Mouse (Mus musculus): Measurements from ENCODE around the gene Msh5. TPM values are rescaled to one million over a fixed set of nuclear protein-coding genes. Genes with fewer than 3 reads are reported as not detected.

Msh5 gene
- polyA plus RNA-seq, 1 experiment from 2014 or later: 4.6 TPM

GRCm38 (mm10) chr17:35022541-35023060 lies 23.9 kb downstream of the Msh5 start:
- ATAC-seq (replicated peaks; ENCODE audit: insufficient number of reproducible peaks, low FRiP score, low TSS enrichment): no peak
- H3K4me2 ChIP-seq: no peak overlapping the region
- no peak overlapping the region for H3K9ac ChIP-seq (ENCODE audit: low read depth, low read length)
- no peak overlapping the region for H3K4me3 ChIP-seq (ENCODE audit: low read depth, low read length)
- H3K27ac ChIP-seq (ENCODE audit: low read depth, low read length): peak overlapping the region; percentile 63
- H3K4me1 ChIP-seq (ENCODE audit: control insufficient read depth, insufficient read depth, low read length): peaks cover 29% of the 10 kb centered on the region
- H3K27me3 ChIP-seq (ENCODE audit: control insufficient read depth, insufficient read depth, low read length): no peaks in the 10 kb centered on the region
- no peaks in the 10 kb centered on the region for H3K9me3 ChIP-seq (replicated peaks; ENCODE audit: control insufficient read depth, low read length)
- H3K36me3 ChIP-seq (ENCODE audit: control insufficient read depth, insufficient read depth, low read length): no peaks in the 10 kb centered on the region
- whole genome bisulfite sequencing (ENCODE audit: insufficient replicate concordance): 81% methylated on average over 8 of the region's 8 CpGs

GRCm38 (mm10) chr17:35021842-35022477 lies 24.6 kb downstream of the Msh5 start:
- Histone ChIP-seq H3K4me3 (ENCODE audit: low read depth, low read length) (no peak overlapping the region), H3K27me3 (ENCODE audit: control insufficient read depth, insufficient read depth, low read length) (no peaks in the 10 kb centered on the region), H3K9me3 (replicated peaks; ENCODE audit: control insufficient read depth, low read length) (no peaks in the 10 kb centered on the region), H3K4me1 (ENCODE audit: control insufficient read depth, insufficient read depth, low read length) (peaks cover 22% of the 10 kb centered on the region), H3K4me2 (peak overlapping the region; percentile 53), H3K9ac (ENCODE audit: low read depth, low read length) (no peak overlapping the region), H3K27ac (ENCODE audit: low read depth, low read length) (peak overlapping the region; percentile 77), H3K36me3 (ENCODE audit: control insufficient read depth, insufficient read depth, low read length) (no peaks in the 10 kb centered on the region)
- ATAC-seq (replicated peaks; ENCODE audit: insufficient number of reproducible peaks, low FRiP score, low TSS enrichment): peak; percentile 79
- 12% methylated on average over 6 of the region's 6 CpGs for WGBS (ENCODE audit: insufficient replicate concordance)

- H3K27me3 ChIP-seq (ENCODE audit: control insufficient read depth, insufficient read depth, low read length): no peaks in the 10 kb centered on the region
- H3K4me2 ChIP-seq: peak overlapping the region; percentile 53
- H3K36me3 ChIP-seq (ENCODE audit: control insufficient read depth, insufficient read depth, low read length): peaks cover under 1% of the 10 kb centered on the region; the same call in 1 of the 2 replicates
- 6% methylated on average over 17 of the region's 17 CpGs for WGBS (ENCODE audit: insufficient replicate concordance)
- no peak overlapping the region for H3K4me3 ChIP-seq (ENCODE audit: low read depth, low read length)
- peak overlapping the region; percentile 77 for H3K27ac ChIP-seq (ENCODE audit: low read depth, low read length)
- peak; percentile 39; the same call in 1 of the 2 replicates for ATAC-seq (replicated peaks; ENCODE audit: insufficient number of reproducible peaks, low FRiP score, low TSS enrichment)
- H3K9me3 ChIP-seq (replicated peaks; ENCODE audit: control insufficient read depth, low read length): no peaks in the 10 kb centered on the region
- H3K4me1 ChIP-seq (ENCODE audit: control insufficient read depth, insufficient read depth, low read length): peaks cover 26% of the 10 kb centered on the region
- H3K9ac ChIP-seq (ENCODE audit: low read depth, low read length): no peak overlapping the region
These were observed 25.3 kb downstream of the Msh5 start for GRCm38 (mm10) chr17:35021163-35021808.

GRCm38 (mm10) chr17:35020551-35020950 lies 26.0 kb downstream of the Msh5 start:
- no peak overlapping the region for H3K27ac ChIP-seq (ENCODE audit: low read depth, low read length)
- H3K4me3 ChIP-seq (ENCODE audit: low read depth, low read length): no peak overlapping the region
- WGBS (ENCODE audit: insufficient replicate concordance): 82% methylated on average over 8 of the region's 8 CpGs
- H3K4me1 ChIP-seq (ENCODE audit: control insufficient read depth, insufficient read depth, low read length): peaks cover 30% of the 10 kb centered on the region
- ATAC-seq (replicated peaks; ENCODE audit: insufficient number of reproducible peaks, low FRiP score, low TSS enrichment): no peak
- peaks cover 5% of the 10 kb centered on the region for H3K36me3 ChIP-seq (ENCODE audit: control insufficient read depth, insufficient read depth, low read length)
- no peak overlapping the region for H3K4me2 ChIP-seq
- no peaks in the 10 kb centered on the region for H3K27me3 ChIP-seq (ENCODE audit: control insufficient read depth, insufficient read depth, low read length)
- H3K9me3 ChIP-seq (replicated peaks; ENCODE audit: control insufficient read depth, low read length): no peaks in the 10 kb centered on the region
- no peak overlapping the region for H3K9ac ChIP-seq (ENCODE audit: low read depth, low read length)

GRCm38 (mm10) chr17:35019894-35020293 lies 26.7 kb downstream of the Msh5 start:
- Histone ChIP-seq H3K27me3 (ENCODE audit: control insufficient read depth, insufficient read depth, low read length) (no peaks in the 10 kb centered on the region), H3K4me3 (ENCODE audit: low read depth, low read length) (no peak overlapping the region), H3K4me1 (ENCODE audit: control insufficient read depth, insufficient read depth, low read length) (peaks cover 28% of the 10 kb centered on the region), H3K27ac (ENCODE audit: low read depth, low read length) (no peak overlapping the region), H3K4me2 (no peak overlapping the region), H3K9me3 (replicated peaks; ENCODE audit: control insufficient read depth, low read length) (no peaks in the 10 kb centered on the region), H3K9ac (ENCODE audit: low read depth, low read length) (no peak overlapping the region), H3K36me3 (ENCODE audit: control insufficient read depth, insufficient read depth, low read length) (peaks cover 11% of the 10 kb centered on the region)
- ATAC-seq (replicated peaks; ENCODE audit: insufficient number of reproducible peaks, low FRiP score, low TSS enrichment): no peak
- 79% methylated on average over 11 of the region's 11 CpGs for WGBS (ENCODE audit: insufficient replicate concordance)

GRCm38 (mm10) chr17:35018171-35018570 lies 28.4 kb downstream of the Msh5 start:
- Histone ChIP-seq H3K27me3 (ENCODE audit: control insufficient read depth, insufficient read depth, low read length) (no peaks in the 10 kb centered on the region), H3K4me1 (ENCODE audit: control insufficient read depth, insufficient read depth, low read length) (peaks cover 17% of the 10 kb centered on the region), H3K9me3 (replicated peaks; ENCODE audit: control insufficient read depth, low read length) (no peaks in the 10 kb centered on the region), H3K4me2 (no peak overlapping the region), H3K9ac (ENCODE audit: low read depth, low read length) (no peak overlapping the region), H3K4me3 (ENCODE audit: low read depth, low read length) (no peak overlapping the region), H3K36me3 (ENCODE audit: control insufficient read depth, insufficient read depth, low read length) (peaks cover 26% of the 10 kb centered on the region), H3K27ac (ENCODE audit: low read depth, low read length) (no peak overlapping the region)
- 75% methylated on average over 3 of the region's 3 CpGs for WGBS (ENCODE audit: insufficient replicate concordance)
- no peak for ATAC-seq (replicated peaks; ENCODE audit: insufficient number of reproducible peaks, low FRiP score, low TSS enrichment)

GRCm38 (mm10) chr17:35017706-35018030 lies 28.9 kb downstream of the Msh5 start:
- Histone ChIP-seq H3K9me3 (replicated peaks; ENCODE audit: control insufficient read depth, low read length) (no peaks in the 10 kb centered on the region), H3K4me2 (no peak overlapping the region), H3K4me1 (ENCODE audit: control insufficient read depth, insufficient read depth, low read length) (peaks cover 17% of the 10 kb centered on the region), H3K36me3 (ENCODE audit: control insufficient read depth, insufficient read depth, low read length) (peaks cover 28% of the 10 kb centered on the region), H3K4me3 (ENCODE audit: low read depth, low read length) (no peak overlapping the region), H3K27me3 (ENCODE audit: control insufficient read depth, insufficient read depth, low read length) (no peaks in the 10 kb centered on the region), H3K27ac (ENCODE audit: low read depth, low read length) (no peak overlapping the region), H3K9ac (ENCODE audit: low read depth, low read length) (no peak overlapping the region)
- no peak for ATAC-seq (replicated peaks; ENCODE audit: insufficient number of reproducible peaks, low FRiP score, low TSS enrichment)
- WGBS (ENCODE audit: insufficient replicate concordance): 71% methylated on average over 14 of the region's 14 CpGs

- peaks cover 16% of the 10 kb centered on the region for H3K4me1 ChIP-seq (ENCODE audit: control insufficient read depth, insufficient read depth, low read length)
- ATAC-seq (replicated peaks; ENCODE audit: insufficient number of reproducible peaks, low FRiP score, low TSS enrichment): no peak
- no peaks in the 10 kb centered on the region for H3K27me3 ChIP-seq (ENCODE audit: control insufficient read depth, insufficient read depth, low read length)
- H3K9ac ChIP-seq (ENCODE audit: low read depth, low read length): peak overlapping the region; percentile 2; the same call in 1 of the 2 replicates
- no peak overlapping the region for H3K27ac ChIP-seq (ENCODE audit: low read depth, low read length)
- H3K9me3 ChIP-seq (replicated peaks; ENCODE audit: control insufficient read depth, low read length): no peaks in the 10 kb centered on the region
- H3K4me2 ChIP-seq: no peak overlapping the region
- WGBS (ENCODE audit: insufficient replicate concordance): 75% methylated on average over 10 of the region's 10 CpGs
- peaks cover 30% of the 10 kb centered on the region for H3K36me3 ChIP-seq (ENCODE audit: control insufficient read depth, insufficient read depth, low read length)
- no peak overlapping the region for H3K4me3 ChIP-seq (ENCODE audit: low read depth, low read length)
These were observed 29.5 kb downstream of the Msh5 start for GRCm38 (mm10) chr17:35016791-35017705.

Measured in heart, embryonic 11.5 days (tissue).